Mouse (Mus musculus) ovary, postnatal 36 days (tissue): ENCODE data around the gene Olfr1137.

Experiments used
- DNase-seq: peaks from one replicate; pipeline ENCODE4 v3.0.0; 2022; ENCODE audit warnings: low spot score, mixed read lengths

Olfr1137 gene

GRCm38 (mm10) chr2:87713079-87713478 is at the start of gene Olfr1137:
Olfr1137 (minus strand) TSS chr2:87713179.
- no peak for DNase-seq

DNA sequence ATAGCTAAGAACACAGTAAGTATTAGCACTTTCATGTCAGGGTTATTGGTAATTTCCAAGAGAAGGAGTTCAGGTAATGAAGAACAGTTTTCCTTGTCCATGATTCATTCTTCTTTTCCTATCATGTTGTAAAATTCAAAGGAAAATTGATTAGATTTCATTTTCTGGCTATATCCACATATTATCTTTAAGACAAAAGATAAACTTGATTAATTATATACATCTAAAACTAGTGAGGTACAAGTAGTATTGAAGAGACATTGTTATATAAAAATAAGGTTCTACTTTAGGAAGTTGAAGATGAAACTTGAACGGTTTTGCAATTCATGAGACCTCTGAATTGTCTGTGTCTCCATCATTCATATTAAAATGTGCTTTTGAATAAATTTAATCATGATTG is 40.9 kb upstream of the Olfr1137 start, which contains the start of gene Olfr1141:
TSS of gene Olfr1141 (minus strand) at position 101 of the 400 bp plus-strand sequence.
- no peak for DNase-seq

- no peak for DNase-seq
Observed at GRCm38 (mm10) chr2:87743452-87743851, 30.5 kb upstream of the Olfr1137 start, which contains the start of gene Olfr1140. Olfr1140 (plus strand) TSS chr2:87743752.

DNA sequence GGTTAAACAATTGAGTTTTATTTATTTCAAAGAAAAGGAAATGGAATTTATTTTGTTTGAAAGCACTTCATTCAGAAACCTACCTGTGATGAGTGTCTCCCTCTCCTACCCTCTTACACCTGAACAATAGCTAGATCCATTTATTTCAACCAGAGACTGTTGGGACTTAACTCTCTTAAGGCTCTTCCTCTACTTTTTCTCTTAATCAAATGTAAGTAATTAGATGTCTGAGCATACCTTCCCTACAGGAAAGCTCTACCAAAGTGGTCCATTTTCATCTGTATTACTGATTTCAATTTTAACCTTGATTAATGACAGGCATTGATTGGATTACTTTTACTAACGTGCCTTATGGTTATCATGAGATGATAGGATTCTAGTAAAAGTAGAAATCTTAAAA is 26.9 kb upstream of the Olfr1137 start, which contains the start of gene Olfr1138:
TSS of gene Olfr1138 (minus strand) at position 101 of the 400 bp plus-strand sequence.
- no peak for DNase-seq

GRCm38 (mm10) chr2:87693847-87694246 is 19.1 kb downstream of the Olfr1137 start, which contains the start of gene Olfr1136:
Olfr1136 (minus strand) TSS chr2:87693947.
- no peak for DNase-seq

GRCm38 (mm10) chr2:87673564-87673963 is 39.4 kb downstream of the Olfr1137 start, which contains the start of gene Olfr1135:
Olfr1135 (minus strand) TSS chr2:87673664.
- DNase-seq, result no peak
